Mouse (Mus musculus) forebrain, embryonic 11.5 days (tissue): ENCODE measurements around the gene Casc1. TPM values are rescaled to one million over a fixed set of nuclear protein-coding genes. Genes with fewer than 3 reads are reported as not detected.
A peak's percentile ranks its signal among the peaks of the same experiment; 100 is the strongest.

ENCODE experiments used
- ATAC-seq: fragments of 200-750 bp; cut with Nextera tagmentation; replicated peaks from 2 replicates; pipeline ENCODE4 v1.8.0; 2017; ENCODE audit warnings: moderate TSS enrichment; ENCODE audit not compliant: low FRiP score
- DNase-seq: peaks from one replicate; pipeline ENCODE4 v3.0.0-alpha.2; 2017; ENCODE audit warnings: low spot score
- H3K27ac ChIP-seq: fragments of 300-500 bp; sonication (generic); 2 replicates; pipeline ENCODE4 v1.5.1; 2014; ENCODE audit warnings: low read depth, low read length
- H3K27me3 ChIP-seq: fragments of 300-500 bp; sonication (generic); 2 replicates; pipeline ENCODE4 v1.6.1; 2014; ENCODE audit warnings: mild to moderate bottlenecking, low read length, mixed read lengths; ENCODE audit not compliant: control insufficient read depth, insufficient read depth
- H3K36me3 ChIP-seq: fragments of 300-500 bp; sonication (generic); 2 replicates; pipeline ENCODE4 v1.6.1; 2014; ENCODE audit warnings: mild to moderate bottlenecking, low read length, moderate library complexity, mixed read lengths; ENCODE audit not compliant: control insufficient read depth, insufficient read depth
- H3K4me1 ChIP-seq: fragments of 300-500 bp; sonication (generic); replicated peaks from 2 replicates; pipeline ENCODE4 v1.6.1; 2014; ENCODE audit warnings: low read length, mixed read lengths; ENCODE audit not compliant: control insufficient read depth, insufficient read depth
- H3K4me2 ChIP-seq: fragments of 300-500 bp; sonication (generic); 2 replicates; pipeline ENCODE4 v1.6.1; 2014; ENCODE audit warnings: low read depth, mild to moderate bottlenecking, low read length, moderate library complexity, mixed read lengths; ENCODE audit not compliant: severe bottlenecking
- H3K4me3 ChIP-seq: fragments of 300-500 bp; sonication (generic); 2 replicates; pipeline ENCODE4 v1.5.1; 2014; ENCODE audit warnings: low read depth, low read length
- H3K9ac ChIP-seq: fragments of 300-500 bp; sonication (generic); 2 replicates; pipeline ENCODE4 v1.6.1; 2014; ENCODE audit warnings: low read length
- H3K9me3 ChIP-seq: fragments of 300-500 bp; sonication (generic); 2 replicates; pipeline ENCODE4 v1.6.1; 2016; ENCODE audit warnings: low read length, mixed read lengths; ENCODE audit not compliant: control insufficient read depth
- WGBS: fragments of 180-500 bp; shearing (Covaris S2); extraction: QIAGEN DNeasy Blood & Tissue Kit; methylation state at CpG from one replicate; pipeline ENCODE4 v1.1.7; 2014; 5-methylcytosine and 5-hydroxymethylcytosine counted together
- polyA plus RNA-seq: library from polyadenylated mRNA; unstranded; fragments of >200 nt; fragmentation: Nextera tagmentation; extraction: Ambion mirVana; gene quantifications from 2 replicates; pipeline ENCODE4 v1.2.1, GENCODE M21; 2014

Gene Casc1
- polyA plus RNA-seq, 1 experiment from 2014 or later, result 0.48 TPM

- peak; percentile 44 for DNase-seq
- no peaks in the 10 kb centered on the region for H3K36me3 ChIP-seq
- H3K9me3 ChIP-seq, result no peaks in the 10 kb centered on the region
- no peak overlapping the region for H3K4me3 ChIP-seq
- H3K27me3 ChIP-seq, result no peaks in the 10 kb centered on the region; the same call in 1 of the 2 replicates
- 83% methylated on average over 14 of the region's 14 CpGs for WGBS
- no peak overlapping the region for H3K4me2 ChIP-seq
- H3K27ac ChIP-seq, result no peak overlapping the region
- H3K9ac ChIP-seq, result no peak overlapping the region
- peaks cover 16% of the 10 kb centered on the region for H3K4me1 ChIP-seq
- no peak for ATAC-seq
Measured at GRCm38 (mm10) chr6:145171892-145172606, 38.8 kb downstream of the Casc1 start.

GRCm38 (mm10) chr6:145160581-145160980 is 50.2 kb downstream of the Casc1 start:
- ATAC-seq (no peak), DNase-seq (no peak)
- H3K9me3 ChIP-seq, result no peaks in the 10 kb centered on the region
- H3K4me3 ChIP-seq, result no peak overlapping the region
- no peak overlapping the region for H3K4me2 ChIP-seq
- 67% methylated on average over 5 of the region's 5 CpGs for WGBS
- H3K27ac ChIP-seq, result no peak overlapping the region
- no peaks in the 10 kb centered on the region for H3K36me3 ChIP-seq
- no peak overlapping the region for H3K9ac ChIP-seq
- no peaks in the 10 kb centered on the region for H3K27me3 ChIP-seq
- no peaks in the 10 kb centered on the region for H3K4me1 ChIP-seq

- WGBS, result 78% methylated on average over 4 of the region's 4 CpGs
- H3K9ac ChIP-seq, result no peak overlapping the region
- H3K27me3 ChIP-seq, result no peaks in the 10 kb centered on the region
- DNase-seq (no peak), ATAC-seq (no peak)
- H3K4me3 ChIP-seq, result no peak overlapping the region
- no peaks in the 10 kb centered on the region for H3K9me3 ChIP-seq
- no peak overlapping the region for H3K27ac ChIP-seq
- H3K4me1 ChIP-seq, result no peaks in the 10 kb centered on the region
- H3K4me2 ChIP-seq, result no peak overlapping the region
- H3K36me3 ChIP-seq, result no peaks in the 10 kb centered on the region
Measured at GRCm38 (mm10) chr6:145158619-145159018, 52.2 kb downstream of the Casc1 start.

- no peaks in the 10 kb centered on the region for H3K9me3 ChIP-seq
- ATAC-seq (no peak), DNase-seq (no peak)
- WGBS, result 51% methylated on average over 9 of the region's 9 CpGs
- H3K4me3 ChIP-seq, result no peak overlapping the region
- no peaks in the 10 kb centered on the region for H3K27me3 ChIP-seq
- H3K4me1 ChIP-seq, result no peaks in the 10 kb centered on the region
- no peak overlapping the region for H3K9ac ChIP-seq
- H3K36me3 ChIP-seq, result no peaks in the 10 kb centered on the region
- no peak overlapping the region for H3K4me2 ChIP-seq
- H3K27ac ChIP-seq, result no peak overlapping the region
Measured at GRCm38 (mm10) chr6:145149054-145149453, 61.8 kb downstream of the Casc1 start.

- H3K36me3 ChIP-seq, result no peaks in the 10 kb centered on the region
- no peaks in the 10 kb centered on the region for H3K27me3 ChIP-seq
- H3K9me3 ChIP-seq, result no peaks in the 10 kb centered on the region
- no peak overlapping the region for H3K9ac ChIP-seq
- no peaks in the 10 kb centered on the region for H3K4me1 ChIP-seq
- no peak overlapping the region for H3K4me3 ChIP-seq
- H3K4me2 ChIP-seq, result no peak overlapping the region
- ATAC-seq, result no peak
- no peak overlapping the region for H3K27ac ChIP-seq
- WGBS, result 75% methylated on average over 16 of the region's 16 CpGs
- DNase-seq, result no peak
Measured at GRCm38 (mm10) chr6:145147716-145148115, 63.1 kb downstream of the Casc1 start.

- 77% methylated on average over 7 of the region's 7 CpGs for WGBS
- H3K36me3 ChIP-seq, result no peaks in the 10 kb centered on the region
Measured at GRCm38 (mm10) chr6:145145173-145145572, 65.6 kb downstream of the Casc1 start.

GRCm38 (mm10) chr6:145141827-145142226 is 69.0 kb downstream of the Casc1 start:
- DNase-seq (no peak), ATAC-seq (no peak)
- 93% methylated on average over 12 of the region's 12 CpGs for WGBS
- Histone ChIP-seq H3K36me3 (no peaks in the 10 kb centered on the region), H3K9me3 (no peaks in the 10 kb centered on the region), H3K27me3 (no peaks in the 10 kb centered on the region), H3K4me3 (no peak overlapping the region), H3K9ac (no peak overlapping the region), H3K27ac (no peak overlapping the region), H3K4me1 (no peaks in the 10 kb centered on the region), H3K4me2 (no peak overlapping the region)

More at GRCm38 (mm10) chr6:145145173-145145572, 65.6 kb downstream of the Casc1 start:
- no peaks in the 10 kb centered on the region for H3K27me3 ChIP-seq
- no peaks in the 10 kb centered on the region for H3K4me1 ChIP-seq
- H3K9ac ChIP-seq, result no peak overlapping the region
- DNase-seq (no peak), ATAC-seq (no peak)
- H3K4me3 ChIP-seq, result no peak overlapping the region
- no peak overlapping the region for H3K27ac ChIP-seq
- no peak overlapping the region for H3K4me2 ChIP-seq
- no peaks in the 10 kb centered on the region for H3K9me3 ChIP-seq

- no peaks in the 10 kb centered on the region for H3K9me3 ChIP-seq
- DNase-seq (no peak), ATAC-seq (no peak)
- WGBS, result 71% methylated on average over 11 of the region's 11 CpGs
- no peak overlapping the region for H3K9ac ChIP-seq
- no peak overlapping the region for H3K27ac ChIP-seq
- no peaks in the 10 kb centered on the region for H3K27me3 ChIP-seq
- no peak overlapping the region for H3K4me2 ChIP-seq
- no peaks in the 10 kb centered on the region for H3K4me1 ChIP-seq
- no peaks in the 10 kb centered on the region for H3K36me3 ChIP-seq
- H3K4me3 ChIP-seq, result no peak overlapping the region
Measured at GRCm38 (mm10) chr6:145140706-145141105, 70.1 kb downstream of the Casc1 start.
